Mouse (Mus musculus) heart, adult 18-20 months (tissue): Measurements from ENCODE around the gene Lhx1. TPM values are rescaled to one million over a fixed set of nuclear protein-coding genes. Genes with fewer than 3 reads are reported as not detected.

Experiments used
- DNase-seq, 2 experiments: peaks; one replicate each; pipeline ENCODE4 v3.0.0; 2021 to 2022; ENCODE audit warnings: mixed read lengths in 1 of 2
- total RNA-seq, 2 experiments: library from RNA; stranded (reverse); gene quantifications; 2 replicates each; pipeline ENCODE4 v1.2.3; 2021

Lhx1 gene
- total RNA-seq, 2 experiments from 2014 or later = not detected

- DNase-seq = no peak
Observed at GRCm38 (mm10) chr11:84526451-84526850, 1.1 kb upstream of the Lhx1 start.

- DNase-seq = no peak
Observed at GRCm38 (mm10) chr11:84524511-84525270, 644 bp downstream of the Lhx1 start.

GRCm38 (mm10) chr11:84523841-84524510 lies 1.4 kb downstream of the Lhx1 start:
- peak in 1 of 2 experiments; percentile 59 for DNase-seq

- DNase-seq = peak in 1 of 2 experiments; percentile 50
Observed at GRCm38 (mm10) chr11:84523321-84523831, 2.0 kb downstream of the Lhx1 start.

- peak; percentile 86 to 89 for DNase-seq
Observed at GRCm38 (mm10) chr11:84522577-84523320, 2.6 kb downstream of the Lhx1 start.

GRCm38 (mm10) chr11:84521751-84522299 lies 3.5 kb downstream of the Lhx1 start:
- DNase-seq = peak in 1 of 2 experiments; percentile 22

- no peak for DNase-seq
Observed at GRCm38 (mm10) chr11:84521071-84521390, 4.3 kb downstream of the Lhx1 start.

GRCm38 (mm10) chr11:84520269-84521070 lies 4.9 kb downstream of the Lhx1 start:
- no peak for DNase-seq

- DNase-seq = no peak
Observed at GRCm38 (mm10) chr11:84519576-84520268, 5.6 kb downstream of the Lhx1 start.

GRCm38 (mm10) chr11:84519036-84519435 lies 6.3 kb downstream of the Lhx1 start:
- no peak for DNase-seq

- no peak for DNase-seq
Observed at GRCm38 (mm10) chr11:84518261-84518660, 7.1 kb downstream of the Lhx1 start.

GRCm38 (mm10) chr11:84517431-84517830 lies 7.9 kb downstream of the Lhx1 start:
- DNase-seq = no peak

- no peak for DNase-seq
Observed at GRCm38 (mm10) chr11:84516501-84517240, 8.7 kb downstream of the Lhx1 start.

- DNase-seq = peak; percentile 97 to 98
Observed at GRCm38 (mm10) chr11:84513171-84514116, 11.9 kb downstream of the Lhx1 start, which contains the start of gene Aatf. Gene Aatf (minus strand): TSS chr11:84513522.

GRCm38 (mm10) chr11:84512031-84512430 lies 13.3 kb downstream of the Lhx1 start:
- DNase-seq = no peak

GRCm38 (mm10) chr11:84504296-84504695 lies 21.0 kb downstream of the Lhx1 start:
- no peak for DNase-seq

- DNase-seq = no peak
Observed at GRCm38 (mm10) chr11:84497944-84498343, 27.4 kb downstream of the Lhx1 start.

- no peak for DNase-seq
Observed at GRCm38 (mm10) chr11:84496901-84497300, 28.4 kb downstream of the Lhx1 start.

GRCm38 (mm10) chr11:84495774-84496173 lies 29.6 kb downstream of the Lhx1 start:
- no peak for DNase-seq
